Mouse (Mus musculus) spleen, adult 2 months (tissue): Measurements from ENCODE around the gene Elmo3.

Experiments
- CTCF ChIP-seq: fragments of 200-500 bp; IDR thresholded peaks from 2 replicates; pipeline ENCODE4 v1.5.1; 2011; ENCODE audit warnings: mild to moderate bottlenecking, inconsistent platforms; ENCODE audit not compliant: insufficient read depth, insufficient read length, insufficient replicate concordance; ENCODE audit errors: extremely low read depth
- POLR2A ChIP-seq: fragments of 200-500 bp; IDR thresholded peaks from 2 replicates; pipeline ENCODE4 v1.6.1; 2011; ENCODE audit warnings: low read depth, low read length, inconsistent platforms

DNA sequence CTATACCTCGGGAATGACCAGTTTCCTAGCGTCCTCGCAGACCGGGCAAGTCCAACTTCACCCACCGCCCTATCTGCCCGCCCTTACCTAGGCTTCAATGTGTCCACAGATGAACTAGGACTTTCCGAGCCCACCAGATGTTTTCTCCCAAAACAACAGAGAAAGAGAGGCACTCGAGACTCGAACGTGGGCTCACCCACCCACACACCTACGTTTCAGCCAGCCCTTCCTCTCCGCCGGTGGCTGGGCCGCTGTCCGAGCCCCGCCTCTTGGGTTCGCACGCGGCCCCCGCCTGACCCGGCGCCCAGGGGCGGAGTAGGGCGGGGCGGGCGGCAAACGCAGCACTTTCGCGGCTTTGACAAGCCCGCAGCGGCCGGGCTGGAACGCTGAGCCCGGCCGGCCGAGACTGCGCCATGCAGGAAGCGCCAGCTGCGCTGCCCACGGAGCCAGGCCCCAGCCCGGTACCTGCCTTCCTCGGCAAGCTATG is 35.9 kb upstream of the Elmo3 start, which contains the start of gene Hsf4:
- TF ChIP-seq POLR2A (no peak), CTCF (no peak)
